Mouse (Mus musculus): ENCODE measurements around the gene Pip4k2a. TPM values are rescaled to one million over a fixed set of nuclear protein-coding genes. Genes with fewer than 3 reads are reported as not detected.

Gene Pip4k2a
- polyA plus RNA-seq, 1 experiment, result 78.1 TPM

GRCm38 (mm10) chr2:18976175-18976574 lies 21.8 kb downstream of the Pip4k2a start:
- no peak for DNase-seq
- 91% methylated on average over 2 of the region's 2 CpGs for WGBS
- TF ChIP-seq POLR2A (IDR thresholded peaks at IDR 0.05; ENCODE audit: borderline replicate concordance, insufficient read depth, low read length) (no peak), CTCF (IDR thresholded peaks at IDR 0.05; ENCODE audit: borderline replicate concordance, insufficient read depth, low read depth, low read length) (no peak)
- no peak overlapping the region for H3K4me3 ChIP-seq (replicated peaks; ENCODE audit: insufficient read depth, low read depth, low read length)
- H3K4me1 ChIP-seq (ENCODE audit: control insufficient read depth, insufficient read depth, low read length), result 0 out of 2 replicates have a peak, but pooled peaks cover 2% of the 10 kb centered on the region
- H3K27ac ChIP-seq (ENCODE audit: insufficient read depth, low read length), result no peak overlapping the region
- H3K27me3 ChIP-seq (ENCODE audit: control insufficient read depth, insufficient read depth, low read length), result no peaks in the 10 kb centered on the region

- Histone ChIP-seq H3K4me1 (ENCODE audit: control insufficient read depth, insufficient read depth, low read length) (0 out of 2 replicates have a peak, but pooled peaks cover 2% of the 10 kb centered on the region), H3K27me3 (ENCODE audit: control insufficient read depth, insufficient read depth, low read length) (no peaks in the 10 kb centered on the region), H3K27ac (ENCODE audit: insufficient read depth, low read length) (no peak overlapping the region), H3K4me3 (replicated peaks; ENCODE audit: insufficient read depth, low read depth, low read length) (no peak overlapping the region)
- DNase-seq, result no peak
- WGBS, result 56% methylated on average over 4 of the region's 4 CpGs
- TF ChIP-seq CTCF (IDR thresholded peaks at IDR 0.05; ENCODE audit: borderline replicate concordance, insufficient read depth, low read depth, low read length) (no peak), POLR2A (IDR thresholded peaks at IDR 0.05; ENCODE audit: borderline replicate concordance, insufficient read depth, low read length) (no peak)
Observed at GRCm38 (mm10) chr2:18974882-18975645, 22.9 kb downstream of the Pip4k2a start.

- Histone ChIP-seq H3K4me3 (replicated peaks; ENCODE audit: insufficient read depth, low read depth, low read length) (no peak overlapping the region), H3K4me1 (ENCODE audit: control insufficient read depth, insufficient read depth, low read length) (no peaks in the 10 kb centered on the region), H3K27ac (ENCODE audit: insufficient read depth, low read length) (no peak overlapping the region), H3K27me3 (ENCODE audit: control insufficient read depth, insufficient read depth, low read length) (no peaks in the 10 kb centered on the region)
- DNase-seq, result no peak
- no peak for TF ChIP-seq CTCF (IDR thresholded peaks at IDR 0.05; ENCODE audit: borderline replicate concordance, insufficient read depth, low read depth, low read length)
- no peak for TF ChIP-seq POLR2A (IDR thresholded peaks at IDR 0.05; ENCODE audit: borderline replicate concordance, insufficient read depth, low read length)
- 97% methylated on average over 3 of the region's 3 CpGs for WGBS
Observed at GRCm38 (mm10) chr2:18971564-18971963, 26.4 kb downstream of the Pip4k2a start.

- WGBS, result 61% methylated on average over 2 of the region's 2 CpGs
- Histone ChIP-seq H3K27ac (ENCODE audit: insufficient read depth, low read length) (no peak overlapping the region), H3K27me3 (ENCODE audit: control insufficient read depth, insufficient read depth, low read length) (no peaks in the 10 kb centered on the region)
Observed at GRCm38 (mm10) chr2:18970461-18970860, 27.5 kb downstream of the Pip4k2a start.

GRCm38 (mm10) chr2:18969066-18969681 lies 28.8 kb downstream of the Pip4k2a start:
- Histone ChIP-seq H3K27ac (ENCODE audit: insufficient read depth, low read length) (no peak overlapping the region), H3K4me1 (ENCODE audit: control insufficient read depth, insufficient read depth, low read length) (no peaks in the 10 kb centered on the region), H3K27me3 (ENCODE audit: control insufficient read depth, insufficient read depth, low read length) (no peaks in the 10 kb centered on the region), H3K4me3 (replicated peaks; ENCODE audit: insufficient read depth, low read depth, low read length) (no peak overlapping the region)
- 85% methylated on average over 5 of the region's 5 CpGs for WGBS
- TF ChIP-seq POLR2A (IDR thresholded peaks at IDR 0.05; ENCODE audit: borderline replicate concordance, insufficient read depth, low read length), result no peak
- DNase-seq, result no peak

More at GRCm38 (mm10) chr2:18970461-18970860, 27.5 kb downstream of the Pip4k2a start:
- no peak for TF ChIP-seq POLR2A (IDR thresholded peaks at IDR 0.05; ENCODE audit: borderline replicate concordance, insufficient read depth, low read length)
- TF ChIP-seq CTCF (IDR thresholded peaks at IDR 0.05; ENCODE audit: borderline replicate concordance, insufficient read depth, low read depth, low read length), result no peak
- DNase-seq, result no peak
- Histone ChIP-seq H3K4me1 (ENCODE audit: control insufficient read depth, insufficient read depth, low read length) (no peaks in the 10 kb centered on the region), H3K4me3 (replicated peaks; ENCODE audit: insufficient read depth, low read depth, low read length) (no peak overlapping the region)

- TF ChIP-seq POLR2A (IDR thresholded peaks at IDR 0.05; ENCODE audit: borderline replicate concordance, insufficient read depth, low read length) (no peak), CTCF (IDR thresholded peaks at IDR 0.05; ENCODE audit: borderline replicate concordance, insufficient read depth, low read depth, low read length) (no peak)
- DNase-seq, result no peak
- H3K27ac ChIP-seq (ENCODE audit: insufficient read depth, low read length), result no peak overlapping the region
- H3K4me3 ChIP-seq (replicated peaks; ENCODE audit: insufficient read depth, low read depth, low read length), result no peak overlapping the region
- WGBS, result 90% methylated on average over 5 of the region's 5 CpGs
- H3K27me3 ChIP-seq (ENCODE audit: control insufficient read depth, insufficient read depth, low read length), result no peaks in the 10 kb centered on the region
- H3K4me1 ChIP-seq (ENCODE audit: control insufficient read depth, insufficient read depth, low read length), result no peaks in the 10 kb centered on the region
Observed at GRCm38 (mm10) chr2:18967451-18968063, 30.4 kb downstream of the Pip4k2a start.

GRCm38 (mm10) chr2:18966566-18966965 lies 31.4 kb downstream of the Pip4k2a start:
- Histone ChIP-seq H3K4me3 (replicated peaks; ENCODE audit: insufficient read depth, low read depth, low read length) (no peak overlapping the region), H3K4me1 (ENCODE audit: control insufficient read depth, insufficient read depth, low read length) (no peaks in the 10 kb centered on the region), H3K27ac (ENCODE audit: insufficient read depth, low read length) (no peak overlapping the region), H3K27me3 (ENCODE audit: control insufficient read depth, insufficient read depth, low read length) (no peaks in the 10 kb centered on the region)
- DNase-seq, result no peak
- no peak for TF ChIP-seq POLR2A (IDR thresholded peaks at IDR 0.05; ENCODE audit: borderline replicate concordance, insufficient read depth, low read length)
- no peak for TF ChIP-seq CTCF (IDR thresholded peaks at IDR 0.05; ENCODE audit: borderline replicate concordance, insufficient read depth, low read depth, low read length)
- WGBS, result 98% methylated on average over 5 of the region's 5 CpGs
